7 mouse cellular contexts compared by ENCODE assay signal in the genomic region with DNA sequence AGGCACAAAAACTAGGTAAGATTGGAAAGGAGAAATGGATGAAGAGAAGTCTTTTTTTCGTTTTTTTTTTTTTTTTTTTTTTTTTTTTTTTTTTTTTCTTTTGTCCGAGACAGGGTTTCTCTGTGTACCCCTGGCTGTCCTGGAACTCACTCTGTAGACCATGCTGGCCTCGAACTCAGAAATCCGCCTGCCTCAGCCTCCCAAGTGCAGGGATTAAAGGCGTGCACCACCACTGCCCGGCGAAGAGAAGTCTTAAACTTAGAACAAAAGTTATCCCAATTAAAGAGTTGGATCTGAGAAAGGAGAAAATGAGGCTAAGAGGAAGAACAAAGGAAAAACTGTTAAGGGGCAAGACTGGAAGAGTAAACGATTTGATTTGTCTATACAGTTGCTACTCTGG. TPM values are rescaled to one million over a fixed set of nuclear protein-coding genes. Genes with fewer than 3 reads are reported as not detected.
DNase-seq lines count a peak whose midpoint lies in the region; ATAC-seq and TF ChIP-seq lines count a peak whose summit lies in the region.
"Not testable (repeated sequence)": the region's sequence is repeated elsewhere in the genome, so short reads cannot be mapped to it uniquely, and the experiment has no call there.

No protein-coding gene starts in this region.

- WGBS in forebrain, embryonic 12.5 days, result 49% methylated on average over 8 of the region's 8 CpGs
- 44% methylated on average over 8 of the region's 8 CpGs for WGBS in heart, embryonic 16.5 days
- WGBS in kidney, adult 2 months, result 35% methylated on average over 8 of the region's 8 CpGs
- WGBS in liver, embryonic 11.5 days, result 26% methylated on average over 8 of the region's 8 CpGs
- 50% methylated on average over 8 of the region's 8 CpGs for WGBS in midbrain, embryonic 10.5 days
- 33% methylated on average over 8 of the region's 8 CpGs for WGBS in olfactory bulb, adult 2 months

- H3K27me3 ChIP-seq in forebrain, embryonic 12.5 days; heart, embryonic 16.5 days (ENCODE audit: control insufficient read depth, insufficient read depth, low read length); kidney, adult 2 months (replicated peaks; ENCODE audit: control insufficient read depth, insufficient read depth, low read length); liver, embryonic 11.5 days (replicated peaks; ENCODE audit: control insufficient read depth, insufficient read depth, low read length); midbrain, embryonic 10.5 days (ENCODE audit: low read depth, poor library complexity, severe bottlenecking): not testable (repeated sequence)

- H3K4me3 ChIP-seq in bone marrow macrophage, adult 2 months (ENCODE audit: insufficient read depth, low read length), result peak overlapping the region; percentile 58
- H3K4me3 ChIP-seq in forebrain, embryonic 12.5 days (replicated peaks), result peak overlapping the region; percentile 88
- peak overlapping the region; percentile 89 for H3K4me3 ChIP-seq in heart, embryonic 16.5 days (ENCODE audit: low read length)
- peak overlapping the region; percentile 90 for H3K4me3 ChIP-seq in kidney, adult 2 months (ENCODE audit: insufficient read depth, low read depth, low read length)
- H3K4me3 ChIP-seq in liver, embryonic 11.5 days (ENCODE audit: low read depth, low read length), result peak overlapping the region; percentile 79
- H3K4me3 ChIP-seq in midbrain, embryonic 10.5 days, result peak overlapping the region; percentile 95
- H3K4me3 ChIP-seq in olfactory bulb, adult 2 months (ENCODE audit: insufficient read depth, low read depth, low read length), result peak overlapping the region; percentile 88

- not testable (repeated sequence) for TF ChIP-seq POLR2A in bone marrow macrophage, adult 2 months (IDR thresholded peaks at IDR 0.05; ENCODE audit: borderline replicate concordance, low read depth, low read length); kidney, adult 2 months (IDR thresholded peaks at IDR 0.05; ENCODE audit: low read depth, low read length); olfactory bulb, adult 2 months (IDR thresholded peaks at IDR 0.05; ENCODE audit: insufficient read depth, low read depth, low read length)

- peak overlapping the region; percentile 71 for H3K4me2 ChIP-seq in forebrain, embryonic 12.5 days
- H3K4me2 ChIP-seq in heart, embryonic 16.5 days (ENCODE audit: low read depth, low read length), result peak overlapping the region; percentile 66
- peak overlapping the region; percentile 57 for H3K4me2 ChIP-seq in liver, embryonic 11.5 days

- H3K36me3 ChIP-seq in forebrain, embryonic 12.5 days (replicated peaks), result peaks cover 24% of the 10 kb centered on the region
- peaks cover 22% of the 10 kb centered on the region for H3K36me3 ChIP-seq in heart, embryonic 16.5 days (ENCODE audit: control insufficient read depth, insufficient read depth)
- H3K36me3 ChIP-seq in kidney, adult 2 months (ENCODE audit: control insufficient read depth, insufficient read depth, low read length), result not testable (repeated sequence)
- H3K36me3 ChIP-seq in liver, embryonic 11.5 days (ENCODE audit: control insufficient read depth, insufficient read depth, low read length), result peaks cover 15% of the 10 kb centered on the region
- peaks cover 33% of the 10 kb centered on the region for H3K36me3 ChIP-seq in midbrain, embryonic 10.5 days

- peak overlapping the region; percentile 66 for H3K27ac ChIP-seq in bone marrow macrophage, adult 2 months (ENCODE audit: insufficient read depth, low read depth, low read length)
- H3K27ac ChIP-seq in forebrain, embryonic 12.5 days, result peak overlapping the region; percentile 95; the same call in 1 of the 2 replicates
- peak overlapping the region; percentile 56; the same call in 1 of the 2 replicates for H3K27ac ChIP-seq in heart, embryonic 16.5 days (ENCODE audit: low read length)
- peak overlapping the region; percentile 72; the same call in 1 of the 2 replicates for H3K27ac ChIP-seq in kidney, adult 2 months (ENCODE audit: insufficient read depth, low read depth, low read length)
- H3K27ac ChIP-seq in liver, embryonic 11.5 days (ENCODE audit: low read depth, low read length), result peak overlapping the region; percentile 78; the same call in 1 of the 2 replicates
- peak overlapping the region; percentile 93 for H3K27ac ChIP-seq in midbrain, embryonic 10.5 days (replicated peaks)
- H3K27ac ChIP-seq in olfactory bulb, adult 2 months (ENCODE audit: insufficient read depth, low read depth, low read length), result not testable (repeated sequence)

- not testable (repeated sequence) for H3K9me3 ChIP-seq in forebrain, embryonic 12.5 days; heart, embryonic 16.5 days (replicated peaks; ENCODE audit: control insufficient read depth, low read length); liver, embryonic 11.5 days (ENCODE audit: control insufficient read depth, low read length); midbrain, embryonic 10.5 days (replicated peaks)

- not testable (repeated sequence) for ATAC-seq in forebrain, embryonic 12.5 days (ENCODE audit: low FRiP score); heart, embryonic 16.5 days (replicated peaks; ENCODE audit: extremely low read depth, insufficient read depth, low FRiP score); liver, embryonic 11.5 days (replicated peaks; ENCODE audit: low FRiP score)

- TF ChIP-seq CTCF in bone marrow macrophage, adult 2 months (IDR thresholded peaks at IDR 0.05; ENCODE audit: low read depth, low read length); kidney, adult 2 months (conservative IDR thresholded peaks at IDR 0.05; ENCODE audit: insufficient read depth, insufficient read length, low read depth, low read length); olfactory bulb, adult 2 months (IDR thresholded peaks at IDR 0.05; ENCODE audit: insufficient read depth, low read depth, low read length): not testable (repeated sequence)

- 0 out of 2 replicates have a peak overlapping the region, but pooled peaks have one; percentile 91 for H3K9ac ChIP-seq in forebrain, embryonic 12.5 days
- H3K9ac ChIP-seq in heart, embryonic 16.5 days (ENCODE audit: low read length), result peak overlapping the region; percentile 66
- peak overlapping the region; percentile 45 for H3K9ac ChIP-seq in liver, embryonic 11.5 days (ENCODE audit: low read depth, low read length)

- DNase-seq in kidney, adult 2 months; liver, embryonic 11.5 days (ENCODE audit: low spot score); midbrain, embryonic 10.5 days (ENCODE audit: low spot score): not testable (repeated sequence)

- peaks cover 25% of the 10 kb centered on the region for H3K4me1 ChIP-seq in bone marrow macrophage, adult 2 months (ENCODE audit: control insufficient read depth, insufficient read depth, low read length)
- peaks cover 22% of the 10 kb centered on the region for H3K4me1 ChIP-seq in forebrain, embryonic 12.5 days
- peaks cover 14% of the 10 kb centered on the region for H3K4me1 ChIP-seq in heart, embryonic 16.5 days (ENCODE audit: control insufficient read depth, insufficient read depth, low read length)
- not testable (repeated sequence) for H3K4me1 ChIP-seq in kidney, adult 2 months (ENCODE audit: control insufficient read depth, insufficient read depth, low read length); olfactory bulb, adult 2 months (ENCODE audit: control insufficient read depth, insufficient read depth, low read length)
- peaks cover 11% of the 10 kb centered on the region for H3K4me1 ChIP-seq in liver, embryonic 11.5 days (replicated peaks; ENCODE audit: control insufficient read depth, insufficient read depth, low read length)
- peaks cover 22% of the 10 kb centered on the region for H3K4me1 ChIP-seq in midbrain, embryonic 10.5 days

RNA-seq across cellular contexts. Expression of a gene that starts 0.4 kb away (rescaled TPM):
- 159 and 175 TPM in 2 replicates for polyA plus RNA-seq in bone marrow macrophage, adult 2 months (2012; ENCODE audit: insufficient read depth, insufficient read length, missing spikeins)
- 288 and 294 TPM in 2 replicates for polyA plus RNA-seq in forebrain, embryonic 12.5 days (2016; fragmentation: Nextera tagmentation; extraction: Ambion mirVana)
- 214 and 239 TPM in 2 replicates for polyA plus RNA-seq in heart, embryonic 16.5 days (2015; fragmentation: Nextera tagmentation; extraction: Ambion mirVana)
- polyA plus RNA-seq in kidney, adult 2 months (2012; rRNA removed), result 89.3 and 121 TPM in 2 replicates
- 326 and 329 TPM in 2 replicates for polyA plus RNA-seq in liver, embryonic 11.5 days (2014; fragmentation: Nextera tagmentation; extraction: Ambion mirVana)
- 314 and 322 TPM in 2 replicates for polyA plus RNA-seq in midbrain, embryonic 10.5 days (2016; fragmentation: Nextera tagmentation; extraction: Ambion mirVana)
- not detected in 2 replicates for polyA plus RNA-seq in olfactory bulb, adult 2 months (2012; ENCODE audit: insufficient read depth, insufficient read length, low replicate concordance, missing spikeins)

RNA-seq across cellular contexts. Expression of a gene that starts 0.6 kb away (rescaled TPM):
- polyA plus RNA-seq in bone marrow macrophage, adult 2 months (2012; ENCODE audit: insufficient read depth, insufficient read length, missing spikeins), result 1.1 and 1.2 TPM in 2 replicates
- polyA plus RNA-seq in forebrain, embryonic 12.5 days (2016; fragmentation: Nextera tagmentation; extraction: Ambion mirVana), result 0.91 and 1.1 TPM in 2 replicates
- 0.83 and 0.87 TPM in 2 replicates for polyA plus RNA-seq in heart, embryonic 16.5 days (2015; fragmentation: Nextera tagmentation; extraction: Ambion mirVana)
- polyA plus RNA-seq in kidney, adult 2 months (2012; rRNA removed), result not detected in 2 replicates
- 0.91 and 1.3 TPM in 2 replicates for polyA plus RNA-seq in liver, embryonic 11.5 days (2014; fragmentation: Nextera tagmentation; extraction: Ambion mirVana)
- 0.97 and 1.3 TPM in 2 replicates for polyA plus RNA-seq in midbrain, embryonic 10.5 days (2016; fragmentation: Nextera tagmentation; extraction: Ambion mirVana)
- not detected in 2 replicates for polyA plus RNA-seq in olfactory bulb, adult 2 months (2012; ENCODE audit: insufficient read depth, insufficient read length, low replicate concordance, missing spikeins)

RNA-seq across cellular contexts. Expression of a gene that starts 30.5 kb away (rescaled TPM):
- polyA plus RNA-seq in bone marrow macrophage, adult 2 months (2012; ENCODE audit: insufficient read depth, insufficient read length, missing spikeins), result not detected in 2 replicates
- polyA plus RNA-seq in forebrain, embryonic 12.5 days (2016; fragmentation: Nextera tagmentation; extraction: Ambion mirVana), result 1.2 and 1.6 TPM in 2 replicates
- 0.09 TPM in 1 of 2 replicates, not detected in the other for polyA plus RNA-seq in heart, embryonic 16.5 days (2015; fragmentation: Nextera tagmentation; extraction: Ambion mirVana)
- polyA plus RNA-seq in kidney, adult 2 months (2012; rRNA removed), result not detected in 2 replicates
- polyA plus RNA-seq in liver, embryonic 11.5 days (2014; fragmentation: Nextera tagmentation; extraction: Ambion mirVana), result 0.06 TPM in 1 of 2 replicates, not detected in the other
- polyA plus RNA-seq in midbrain, embryonic 10.5 days (2016; fragmentation: Nextera tagmentation; extraction: Ambion mirVana), result 2.7 and 3.6 TPM in 2 replicates
- not detected in 2 replicates for polyA plus RNA-seq in olfactory bulb, adult 2 months (2012; ENCODE audit: insufficient read depth, insufficient read length, low replicate concordance, missing spikeins)

RNA-seq across cellular contexts. Expression of a gene that starts 33.1 kb away (rescaled TPM):
- polyA plus RNA-seq in bone marrow macrophage, adult 2 months (2012; ENCODE audit: insufficient read depth, insufficient read length, missing spikeins), result 0.47 and 0.78 TPM in 2 replicates
- polyA plus RNA-seq in forebrain, embryonic 12.5 days (2016; fragmentation: Nextera tagmentation; extraction: Ambion mirVana), result 4.2 and 4.7 TPM in 2 replicates
- 1.7 and 2.1 TPM in 2 replicates for polyA plus RNA-seq in heart, embryonic 16.5 days (2015; fragmentation: Nextera tagmentation; extraction: Ambion mirVana)
- 31.2 and 39.7 TPM in 2 replicates for polyA plus RNA-seq in kidney, adult 2 months (2012; rRNA removed)
- 1.9 and 2.3 TPM in 2 replicates for polyA plus RNA-seq in liver, embryonic 11.5 days (2014; fragmentation: Nextera tagmentation; extraction: Ambion mirVana)
- 3.9 and 5.4 TPM in 2 replicates for polyA plus RNA-seq in midbrain, embryonic 10.5 days (2016; fragmentation: Nextera tagmentation; extraction: Ambion mirVana)
- not detected in 2 replicates for polyA plus RNA-seq in olfactory bulb, adult 2 months (2012; ENCODE audit: insufficient read depth, insufficient read length, low replicate concordance, missing spikeins)

Comparison
In these comparisons a context has a peak if more than half of its experiments do, and no peak if none do; other contexts are left out.
1. RNA of a gene that starts 0.4 kb away (polyA plus RNA-seq): 326 to 329 TPM in liver, embryonic 11.5 days, 314 to 322 TPM in midbrain, embryonic 10.5 days, 288 to 294 TPM in forebrain, embryonic 12.5 days, 214 to 239 TPM in heart, embryonic 16.5 days, 159 to 175 TPM in bone marrow macrophage, adult 2 months and 89.3 to 121 TPM in kidney, adult 2 months; not detected in olfactory bulb, adult 2 months; every median in the first group is over 10 times any median in the second.
2. Peak in every context shown above with its lines, with median percentiles within 50 percentile points of each other: H3K4me3 ChIP-seq, H3K4me2 ChIP-seq and H3K9ac ChIP-seq.